Mouse (Mus musculus): Measurements from ENCODE around the gene Lysmd3. TPM values are rescaled to one million over a fixed set of nuclear protein-coding genes. Genes with fewer than 3 reads are reported as not detected.

Lysmd3 gene
- total RNA-seq (2023) = 10 to 100 TPM; 21.5 to 25.1 TPM

GRCm38 (mm10) chr13:81657351-81658052 lies at the start of gene Lysmd3:
Lysmd3 (plus strand) TSS chr13:81657663.

DNA sequence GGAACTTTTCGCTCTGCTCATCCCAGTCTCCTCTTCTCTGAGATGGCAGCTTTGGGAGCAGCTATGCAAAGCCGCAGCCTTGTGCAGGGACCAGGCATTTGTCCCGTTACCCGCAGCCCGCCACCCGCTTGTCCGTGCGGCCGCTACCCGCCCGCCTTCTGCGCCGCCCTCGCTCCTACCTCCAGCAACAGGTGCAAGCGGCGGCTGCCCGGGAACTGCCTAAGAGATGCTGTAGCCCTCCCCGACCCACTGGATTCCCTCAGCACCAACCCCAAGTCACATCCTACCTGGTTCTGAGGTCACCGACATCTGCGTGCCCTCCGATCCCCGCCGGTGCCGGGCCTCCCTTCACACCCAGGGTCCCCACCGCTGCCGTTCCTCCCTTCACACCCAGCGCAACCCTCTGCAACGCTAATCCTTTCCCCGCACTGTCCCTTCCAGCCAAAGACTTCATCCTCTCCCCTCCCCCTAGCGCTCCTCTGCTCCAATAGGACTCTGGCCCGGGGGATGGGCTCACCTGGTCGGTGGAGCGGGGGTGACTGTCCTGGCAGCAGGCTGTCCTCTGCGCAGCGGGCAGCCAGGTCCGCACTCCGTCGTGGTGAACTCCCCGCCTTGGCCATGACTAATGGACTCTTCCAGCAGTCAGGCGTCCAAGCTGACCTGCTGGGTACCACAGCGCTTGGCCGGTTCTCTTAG lies 24.6 kb upstream of the Lysmd3 start, which contains the start of gene Adgrv1:
TSS of gene Adgrv1 (minus strand) at position 435 of the 696 bp plus-strand sequence.

DNA sequence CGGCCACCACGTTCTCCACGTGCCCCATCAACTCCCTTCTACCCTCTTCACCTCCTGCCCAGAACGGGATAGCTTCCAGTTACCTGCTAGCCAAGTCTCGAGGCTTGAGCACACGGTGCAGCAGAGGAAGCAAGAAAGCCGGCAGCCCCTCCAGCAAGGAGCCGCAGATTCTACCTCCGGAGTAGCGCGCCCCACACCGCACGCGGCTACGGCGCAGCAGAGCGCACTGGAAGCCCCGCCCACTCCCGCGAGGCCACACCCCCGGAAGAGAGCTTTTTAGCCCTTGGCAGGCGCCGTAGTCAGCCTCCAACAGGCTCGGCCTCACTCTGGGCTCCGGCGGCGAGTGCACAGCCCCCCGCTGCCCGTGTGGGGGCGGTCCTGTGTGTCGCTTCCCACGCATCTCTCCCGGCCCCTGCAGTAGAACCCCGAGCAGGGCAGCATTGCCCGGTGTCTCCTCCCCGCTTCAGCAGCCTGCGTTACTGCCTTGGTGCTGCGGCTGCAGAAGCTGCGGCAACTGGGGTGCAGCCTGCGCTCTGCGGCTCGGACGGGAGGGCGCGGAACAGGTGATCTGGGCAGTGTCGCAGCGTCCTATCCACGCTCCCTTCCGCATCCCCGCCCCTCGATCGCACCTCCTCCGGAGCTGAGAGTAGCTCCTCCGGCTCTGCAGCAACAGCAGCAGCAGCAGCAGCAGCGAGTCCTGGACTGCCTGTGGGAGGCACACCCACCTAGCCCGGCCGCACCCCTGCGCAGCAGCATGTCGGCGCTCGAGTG lies 53.5 kb downstream of the Lysmd3 start, which contains the start of the genes Polr3g and Mblac2:
TSS of gene Polr3g (minus strand) at position 239 of the 771 bp plus-strand sequence.
TSS of gene Mblac2 (plus strand) at position 567 of the 771 bp plus-strand sequence.

Other genes starting within 250 kb of the Lysmd3 start
- under 1 TPM; 0.44 to 0.95 TPM for gene Adgrv1, start 24.5 kb upstream of the Lysmd3 start, total RNA-seq (2023)
- gene Polr3g, start 53.4 kb downstream of the Lysmd3 start, total RNA-seq (2023) = 1 to 10 TPM; 2.7 to 3.7 TPM
- 1 to 10 TPM; 3.2 to 3.7 TPM for gene Mblac2, start 53.7 kb downstream of the Lysmd3 start, total RNA-seq (2023)
- gene Cetn3, start 125.4 kb downstream of the Lysmd3 start, total RNA-seq (2023) = 10 to 100 TPM; 50.3 to 52.2 TPM

Data from neutrophil, adult 59 days (primary cell).